Mouse (Mus musculus): ENCODE results near the gene Eme1. TPM values are rescaled to one million over a fixed set of nuclear protein-coding genes. Genes with fewer than 3 reads are reported as not detected.
"Not testable (repeated sequence)": the region's sequence is repeated elsewhere in the genome, so short reads cannot be mapped to it uniquely, and the experiment has no call there.

The Eme1 gene
- 16.2 and 16.8 TPM in 2 replicates for polyA plus RNA-seq (2015; fragmentation: Nextera tagmentation; extraction: Ambion mirVana)

- DNase-seq (ENCODE audit: low spot score): peak; percentile 81
Measured at GRCm38 (mm10) chr11:94653663-94654436, at the start of gene Eme1, which contains the start of gene Mrpl27. Eme1 (minus strand) TSS chr11:94653964. Mrpl27 (plus strand) TSS chr11:94653767.

GRCm38 (mm10) chr11:94702216-94702610, 48.4 kb upstream of the Eme1 start:
- no peak for DNase-seq (ENCODE audit: low spot score)

- DNase-seq (ENCODE audit: low spot score): no peak
Measured at GRCm38 (mm10) chr11:94701401-94702215, 47.8 kb upstream of the Eme1 start.

- DNase-seq (ENCODE audit: low spot score): no peak
Measured at GRCm38 (mm10) chr11:94699399-94699798, 45.6 kb upstream of the Eme1 start.

- DNase-seq (ENCODE audit: low spot score): peak; percentile 91
Measured at GRCm38 (mm10) chr11:94697703-94698464, 44.1 kb upstream of the Eme1 start.

GRCm38 (mm10) chr11:94697140-94697539, 43.4 kb upstream of the Eme1 start:
- peak; percentile 43 for DNase-seq (ENCODE audit: low spot score)

- peak; percentile 64 for DNase-seq (ENCODE audit: low spot score)
Measured at GRCm38 (mm10) chr11:94695508-94695907, 41.7 kb upstream of the Eme1 start.

GRCm38 (mm10) chr11:94692502-94692901, 38.7 kb upstream of the Eme1 start:
- DNase-seq (ENCODE audit: low spot score): not testable (repeated sequence)

- no peak for DNase-seq (ENCODE audit: low spot score)
Measured at GRCm38 (mm10) chr11:94687178-94687577, 33.4 kb upstream of the Eme1 start.

- DNase-seq (ENCODE audit: low spot score): no peak
Measured at GRCm38 (mm10) chr11:94682427-94682826, 28.7 kb upstream of the Eme1 start.

GRCm38 (mm10) chr11:94681640-94682039, 27.9 kb upstream of the Eme1 start:
- DNase-seq (ENCODE audit: low spot score): no peak

GRCm38 (mm10) chr11:94680639-94681038, 26.9 kb upstream of the Eme1 start:
- DNase-seq (ENCODE audit: low spot score): no peak

- no peak for DNase-seq (ENCODE audit: low spot score)
Measured at GRCm38 (mm10) chr11:94677607-94678145, 23.9 kb upstream of the Eme1 start.

GRCm38 (mm10) chr11:94676754-94677606, 23.2 kb upstream of the Eme1 start, which contains the start of gene Xylt2:
Xylt2 (minus strand) TSS chr11:94677515.
- DNase-seq (ENCODE audit: low spot score): peak; percentile 95

- DNase-seq (ENCODE audit: low spot score): no peak
Measured at GRCm38 (mm10) chr11:94676308-94676707, 22.5 kb upstream of the Eme1 start.

- no peak for DNase-seq (ENCODE audit: low spot score)
Measured at GRCm38 (mm10) chr11:94675446-94675845, 21.7 kb upstream of the Eme1 start.

GRCm38 (mm10) chr11:94674984-94675383, 21.2 kb upstream of the Eme1 start:
- no peak for DNase-seq (ENCODE audit: low spot score)

GRCm38 (mm10) chr11:94665281-94665680, 11.5 kb upstream of the Eme1 start:
- no peak for DNase-seq (ENCODE audit: low spot score)

GRCm38 (mm10) chr11:94661344-94661743, 7.6 kb upstream of the Eme1 start:
- DNase-seq (ENCODE audit: low spot score): no peak

- no peak for DNase-seq (ENCODE audit: low spot score)
Measured at GRCm38 (mm10) chr11:94652973-94653372, 791 bp downstream of the Eme1 start.

Measured in thymus, postnatal 0 days (tissue).